Mouse (Mus musculus) liver, embryonic 16.5 days (tissue): ENCODE data around the gene Tubd1. TPM values are rescaled to one million over a fixed set of nuclear protein-coding genes. Genes with fewer than 3 reads are reported as not detected.

Source experiments
- ATAC-seq: fragments of 200-750 bp; cut with Nextera tagmentation; 2 replicates; pipeline ENCODE4 v1.8.0; 2017; ENCODE audit warnings: low read depth, mild to moderate bottlenecking, moderate number of reproducible peaks, moderate library complexity
- H3K27ac ChIP-seq: fragments of 300-500 bp; sonication (generic); 2 replicates; pipeline ENCODE4 v1.5.1; 2014; ENCODE audit warnings: mild to moderate bottlenecking, low read length
- H3K27me3 ChIP-seq: fragments of 300-500 bp; sonication (generic); 2 replicates; pipeline ENCODE4 v1.6.1; 2014; ENCODE audit warnings: low read depth, low read length, mixed read lengths; ENCODE audit not compliant: control insufficient read depth, insufficient read depth
- H3K36me3 ChIP-seq: fragments of 300-500 bp; sonication (generic); 2 replicates; pipeline ENCODE4 v1.6.1; 2014; ENCODE audit warnings: mild to moderate bottlenecking; ENCODE audit not compliant: control insufficient read depth, insufficient read depth
- H3K4me1 ChIP-seq: fragments of 300-500 bp; sonication (generic); 2 replicates; pipeline ENCODE4 v1.6.1; 2014; ENCODE audit warnings: low read depth, low read length, mixed read lengths; ENCODE audit not compliant: control insufficient read depth
- H3K4me2 ChIP-seq: fragments of 300-500 bp; sonication (generic); 2 replicates; pipeline ENCODE4 v1.6.1; 2014; ENCODE audit warnings: low read depth, low read length, mixed read lengths
- H3K4me3 ChIP-seq: fragments of 300-500 bp; sonication (generic); 2 replicates; pipeline ENCODE4 v1.5.1; 2014; ENCODE audit warnings: low read depth, mild to moderate bottlenecking, low read length
- H3K9ac ChIP-seq: fragments of 300-500 bp; sonication (generic); 2 replicates; pipeline ENCODE4 v1.6.1; 2014; ENCODE audit warnings: low read depth, low read length
- H3K9me3 ChIP-seq: fragments of 300-500 bp; sonication (generic); replicated peaks from 2 replicates; pipeline ENCODE4 v1.6.1; 2016; ENCODE audit warnings: low read length; ENCODE audit not compliant: control insufficient read depth
- WGBS: fragments of 180-500 bp; shearing (Covaris S2); extraction: QIAGEN DNeasy Blood & Tissue Kit; methylation state at CpG from one replicate; pipeline ENCODE4 v1.1.7; 2014; ENCODE audit not compliant: insufficient replicate concordance; 5-methylcytosine and 5-hydroxymethylcytosine counted together
- polyA plus RNA-seq: library from polyadenylated mRNA; unstranded; fragments of >200 nt; fragmentation: Nextera tagmentation; extraction: Ambion mirVana; gene quantifications from 2 replicates; pipeline ENCODE4 v1.2.1, GENCODE M21; 2015

Tubd1 gene
- polyA plus RNA-seq, 1 experiment from 2014 or later = 8.8 TPM

GRCm38 (mm10) chr11:86585598-86585984 lies 40.8 kb downstream of the Tubd1 start:
- Histone ChIP-seq H3K4me2 (peak overlapping the region; percentile 44), H3K4me3 (peak overlapping the region; percentile 29), H3K9ac (peak overlapping the region; percentile 9; the same call in 1 of the 2 replicates), H3K36me3 (no peaks in the 10 kb centered on the region; the same call in 1 of the 2 replicates), H3K27ac (no peak overlapping the region), H3K4me1 (peaks cover 46% of the 10 kb centered on the region), H3K27me3 (no peaks in the 10 kb centered on the region), H3K9me3 (no peaks in the 10 kb centered on the region)
- 7% methylated on average over 3 of the region's 3 CpGs for WGBS
- ATAC-seq = no peak

GRCm38 (mm10) chr11:86586177-86586867 lies 41.5 kb downstream of the Tubd1 start:
- Histone ChIP-seq H3K4me2 (peak overlapping the region; percentile 55), H3K9me3 (no peaks in the 10 kb centered on the region), H3K27ac (peak overlapping the region; percentile 67), H3K9ac (peak overlapping the region; percentile 64), H3K36me3 (no peaks in the 10 kb centered on the region; the same call in 1 of the 2 replicates), H3K4me3 (peak overlapping the region; percentile 59), H3K27me3 (no peaks in the 10 kb centered on the region), H3K4me1 (peaks cover 43% of the 10 kb centered on the region)
- ATAC-seq = no peak
- 3% methylated on average over 12 of the region's 12 CpGs for WGBS

- H3K4me3 ChIP-seq = peak overlapping the region; percentile 59
- H3K4me1 ChIP-seq = peaks cover 35% of the 10 kb centered on the region
- peak; percentile 84 for ATAC-seq
- H3K4me2 ChIP-seq = peak overlapping the region; percentile 55
- peak overlapping the region; percentile 64 for H3K9ac ChIP-seq
- no peaks in the 10 kb centered on the region for H3K9me3 ChIP-seq
- 2% methylated on average over 15 of the region's 15 CpGs for WGBS
- H3K27ac ChIP-seq = peak overlapping the region; percentile 67
- no peaks in the 10 kb centered on the region; the same call in 1 of the 2 replicates for H3K36me3 ChIP-seq
- no peaks in the 10 kb centered on the region for H3K27me3 ChIP-seq
Observed at GRCm38 (mm10) chr11:86586868-86587792, 42.3 kb downstream of the Tubd1 start.

GRCm38 (mm10) chr11:86587830-86588229 lies 43.0 kb downstream of the Tubd1 start:
- H3K4me2 ChIP-seq = peak overlapping the region; percentile 55
- no peak for ATAC-seq
- no peaks in the 10 kb centered on the region for H3K9me3 ChIP-seq
- no peaks in the 10 kb centered on the region for H3K27me3 ChIP-seq
- H3K36me3 ChIP-seq = no peaks in the 10 kb centered on the region; the same call in 1 of the 2 replicates
- WGBS = 12% methylated on average over 7 of the region's 7 CpGs
- no peak overlapping the region for H3K4me3 ChIP-seq
- no peak overlapping the region; the same call in 1 of the 2 replicates for H3K9ac ChIP-seq
- H3K27ac ChIP-seq = peak overlapping the region; percentile 67
- H3K4me1 ChIP-seq = peaks cover 36% of the 10 kb centered on the region

- no peak for ATAC-seq
- Histone ChIP-seq H3K36me3 (no peaks in the 10 kb centered on the region; the same call in 1 of the 2 replicates), H3K4me3 (no peak overlapping the region), H3K4me1 (peaks cover 40% of the 10 kb centered on the region), H3K27me3 (no peaks in the 10 kb centered on the region), H3K9me3 (no peaks in the 10 kb centered on the region), H3K9ac (no peak overlapping the region), H3K4me2 (no peak overlapping the region), H3K27ac (no peak overlapping the region)
- WGBS = 74% methylated on average over 4 of the region's 4 CpGs
Observed at GRCm38 (mm10) chr11:86588583-86589298, 44.0 kb downstream of the Tubd1 start.

GRCm38 (mm10) chr11:86590066-86590465 lies 45.3 kb downstream of the Tubd1 start:
- Histone ChIP-seq H3K27me3 (no peaks in the 10 kb centered on the region), H3K4me1 (peaks cover 34% of the 10 kb centered on the region), H3K4me2 (no peak overlapping the region), H3K27ac (no peak overlapping the region), H3K36me3 (no peaks in the 10 kb centered on the region), H3K9me3 (no peaks in the 10 kb centered on the region), H3K4me3 (no peak overlapping the region), H3K9ac (no peak overlapping the region)
- no peak for ATAC-seq
- WGBS = 76% methylated on average over 4 of the region's 4 CpGs

GRCm38 (mm10) chr11:86590579-86590978 lies 45.8 kb downstream of the Tubd1 start:
- Histone ChIP-seq H3K36me3 (no peaks in the 10 kb centered on the region), H3K27ac (no peak overlapping the region), H3K4me1 (peaks cover 34% of the 10 kb centered on the region), H3K27me3 (no peaks in the 10 kb centered on the region), H3K9ac (no peak overlapping the region), H3K4me3 (no peak overlapping the region), H3K9me3 (no peaks in the 10 kb centered on the region), H3K4me2 (no peak overlapping the region)
- WGBS = 78% methylated on average over 10 of the region's 10 CpGs
- ATAC-seq = no peak

- Histone ChIP-seq H3K4me2 (no peak overlapping the region), H3K9me3 (no peaks in the 10 kb centered on the region), H3K9ac (no peak overlapping the region), H3K27me3 (no peaks in the 10 kb centered on the region), H3K36me3 (no peaks in the 10 kb centered on the region), H3K4me3 (no peak overlapping the region), H3K4me1 (peaks cover 36% of the 10 kb centered on the region), H3K27ac (no peak overlapping the region)
- WGBS = 48% methylated on average over 4 of the region's 4 CpGs
- ATAC-seq = no peak
Observed at GRCm38 (mm10) chr11:86591301-86591845, 46.6 kb downstream of the Tubd1 start.
